In genomic region chr12:84173309-84173915, GRCm38 (mm10) we compare ENCODE assay signal across 8 mouse cellular contexts. TPM values are rescaled to one million over a fixed set of nuclear protein-coding genes. Genes with fewer than 3 reads are reported as not detected.
A peak's percentile ranks its signal among the peaks of the same experiment; 100 is the strongest.
DNase-seq lines count a peak whose midpoint lies in the region; ATAC-seq and TF ChIP-seq lines count a peak whose summit lies in the region.
"Had no signal": no experiment of that assay in that cellular context is flagged by ENCODE, and none has a peak within 500 bp of the region (broad histone marks: within the 10 kb centered on the region; RNA-seq: fewer than 3 reads in every experiment).

No protein-coding gene starts in this region.

- no peak for DNase-seq in kidney, adult 2 months
- no peak for DNase-seq in kidney, postnatal 14 days
- DNase-seq in spleen, adult 2 months (ENCODE audit: low read depth in 1 of 2, low spot score in 2 of 2), result peak in 1 of 2 experiments; percentile 5
- DNase-seq in spleen, adult 12 weeks (ENCODE audit: low spot score), result no peak
- DNase-seq in cerebellum, postnatal 36 days, result no peak
- DNase-seq in yolk sac, embryonic 10.5 days (ENCODE audit: low spot score), result no peak
- DNase-seq: thymus, postnatal 36 days had no signal

- H3K27me3 ChIP-seq in kidney, adult 2 months (replicated peaks; ENCODE audit: control insufficient read depth, insufficient read depth, low read length), result no peaks in the 10 kb centered on the region
- H3K27me3 ChIP-seq in spleen, adult 2 months (ENCODE audit: control insufficient read depth, insufficient read depth, low read length), result no peaks in the 10 kb centered on the region
- H3K27me3 ChIP-seq in intestine, embryonic 16.5 days (replicated peaks; ENCODE audit: control insufficient read depth, insufficient read depth, low read length), result no peaks in the 10 kb centered on the region

- peaks cover 1% of the 10 kb centered on the region for H3K36me3 ChIP-seq in kidney, adult 2 months (ENCODE audit: control insufficient read depth, insufficient read depth, low read length)
- H3K36me3 ChIP-seq in spleen, adult 2 months (ENCODE audit: control insufficient read depth, insufficient read depth, low read length), result peaks cover 25% of the 10 kb centered on the region
- peaks cover 19% of the 10 kb centered on the region for H3K36me3 ChIP-seq in intestine, embryonic 16.5 days (ENCODE audit: control insufficient read depth, insufficient read depth, low read length)

- H3K4me3 ChIP-seq in kidney, adult 2 months (ENCODE audit: insufficient read depth, low read depth, low read length), result no peak overlapping the region
- no peak overlapping the region for H3K4me3 ChIP-seq in spleen, adult 2 months (ENCODE audit: extremely low read depth, insufficient read depth, insufficient read length)
- H3K4me3 ChIP-seq in intestine, embryonic 16.5 days (ENCODE audit: low read length), result no peak overlapping the region

- ATAC-seq in intestine, embryonic 16.5 days, result no peak

- 0 out of 2 replicates have a peak overlapping the region, but pooled peaks have one; percentile 68 for H3K4me2 ChIP-seq in intestine, embryonic 16.5 days (ENCODE audit: low read depth, low read length)

- H3K27ac ChIP-seq in kidney, adult 2 months (ENCODE audit: insufficient read depth, low read depth, low read length), result peak overlapping the region; percentile 92
- H3K27ac ChIP-seq in spleen, adult 2 months (ENCODE audit: insufficient read depth, low read length), result peak overlapping the region; percentile 96; the same call in 1 of the 2 replicates
- peak overlapping the region; percentile 96 for H3K27ac ChIP-seq in intestine, embryonic 16.5 days (ENCODE audit: low read length)

- H3K4me1 ChIP-seq in kidney, adult 2 months (ENCODE audit: control insufficient read depth, insufficient read depth, low read length), result peaks cover 40% of the 10 kb centered on the region
- peaks cover 42% of the 10 kb centered on the region for H3K4me1 ChIP-seq in spleen, adult 2 months (ENCODE audit: control insufficient read depth, insufficient read depth, insufficient read length)
- peaks cover 47% of the 10 kb centered on the region for H3K4me1 ChIP-seq in intestine, embryonic 16.5 days (ENCODE audit: control insufficient read depth, insufficient read depth, low read length)

- 78% methylated on average over 13 of the region's 13 CpGs for WGBS in kidney, adult 2 months
- 84% methylated on average over 13 of the region's 13 CpGs for WGBS in spleen, adult 2 months
- 89% methylated on average over 13 of the region's 13 CpGs for WGBS in intestine, embryonic 16.5 days

- no peak for TF ChIP-seq POLR2A in kidney, adult 2 months (IDR thresholded peaks at IDR 0.05; ENCODE audit: low read depth, low read length)
- TF ChIP-seq POLR2A in spleen, adult 2 months (IDR thresholded peaks at IDR 0.05; ENCODE audit: low read depth, low read length), result no peak

- no peaks in the 10 kb centered on the region for H3K9me3 ChIP-seq in intestine, embryonic 16.5 days (ENCODE audit: control insufficient read depth, low read length)

- TF ChIP-seq CTCF in kidney, adult 2 months (conservative IDR thresholded peaks at IDR 0.05; ENCODE audit: insufficient read depth, insufficient read length, low read depth, low read length), result no peak
- TF ChIP-seq CTCF in spleen, adult 2 months (IDR thresholded peaks at IDR 0.05; ENCODE audit: extremely low read depth, insufficient read depth, insufficient read length, insufficient replicate concordance), result no peak

- peak overlapping the region; percentile 43 for H3K9ac ChIP-seq in intestine, embryonic 16.5 days (ENCODE audit: low read depth, low read length)

RNA-seq across cellular contexts. Expression of gene Pnma1, which starts 25.1 kb away (rescaled TPM):
- 0.05 TPM in 1 of 2 replicates, not detected in the other for polyA plus RNA-seq in kidney, adult 2 months (2012; rRNA removed)
- polyA plus RNA-seq in spleen, adult 2 months (2012; rRNA removed), result 0.21 and 0.40 TPM in 2 replicates
- 0.34 and 0.67 TPM in 2 replicates for polyA plus RNA-seq in intestine, embryonic 16.5 days (2015; fragmentation: Nextera tagmentation; extraction: Ambion mirVana)

RNA-seq across cellular contexts. Expression of gene Elmsan1, which starts 45.3 kb away (rescaled TPM):
- polyA plus RNA-seq in kidney, adult 2 months (2012; rRNA removed), result 6.7 and 7.4 TPM in 2 replicates
- 30.6 and 36.4 TPM in 2 replicates for polyA plus RNA-seq in spleen, adult 2 months (2012; rRNA removed)
- polyA plus RNA-seq in intestine, embryonic 16.5 days (2015; fragmentation: Nextera tagmentation; extraction: Ambion mirVana), result 6.3 and 6.7 TPM in 2 replicates

RNA-seq across cellular contexts. Expression of gene Dnal1, which starts 59.2 kb away (rescaled TPM):
- polyA plus RNA-seq in kidney, adult 2 months (2012; rRNA removed), result 5.0 and 6.3 TPM in 2 replicates
- 0.49 and 0.88 TPM in 2 replicates for polyA plus RNA-seq in spleen, adult 2 months (2012; rRNA removed)
- 2.4 and 3.4 TPM in 2 replicates for polyA plus RNA-seq in intestine, embryonic 16.5 days (2015; fragmentation: Nextera tagmentation; extraction: Ambion mirVana)
